Mouse (Mus musculus) CH12.LX (cell line): ENCODE results near the gene Uvrag.

ENCODE experiments used
- CTCF ChIP-seq, 2 experiments: IDR thresholded peaks in 1 of 2; conservative IDR thresholded peaks in 1 of 2; 2 replicates each; pipeline ENCODE4 v1.5.1; 2011 to 2012; ENCODE audit warnings: low read depth in 2 of 2, low read length in 2 of 2, improper control_type of control experiment in 1 of 2, inconsistent platforms in 1 of 2, mild to moderate bottlenecking in 1 of 2, moderate library complexity in 1 of 2
- E2F4 ChIP-seq: IDR thresholded peaks from 2 replicates; pipeline ENCODE4 v1.6.1; 2011; ENCODE audit warnings: low read depth, low read length, improper control_type of control experiment; ENCODE audit not compliant: insufficient replicate concordance
- EP300 ChIP-seq: IDR thresholded peaks from 2 replicates; pipeline ENCODE4 v1.6.1; 2011; ENCODE audit warnings: low read length, improper control_type of control experiment
- IRF4 ChIP-seq: IDR thresholded peaks from 2 replicates; pipeline ENCODE4 v1.6.1; 2014; ENCODE audit warnings: low read depth, mild to moderate bottlenecking, inconsistent platforms, low read length, improper control_type of control experiment
- KAT2A ChIP-seq: IDR thresholded peaks from 2 replicates; pipeline ENCODE4 v1.6.1; 2012; ENCODE audit warnings: low read length, improper control_type of control experiment, inconsistent platforms; ENCODE audit not compliant: insufficient replicate concordance
- MEF2A ChIP-seq: IDR thresholded peaks from 2 replicates; pipeline ENCODE4 v1.6.1; 2014; ENCODE audit warnings: low read depth, mild to moderate bottlenecking, inconsistent platforms, low read length, improper control_type of control experiment, borderline replicate concordance
- POLR2A ChIP-seq: IDR thresholded peaks from 2 replicates; pipeline ENCODE4 v1.6.1; 2011; ENCODE audit warnings: low read depth, mild to moderate bottlenecking, improper control_type of control experiment, low read length
- SMC3 ChIP-seq: IDR thresholded peaks from 2 replicates; pipeline ENCODE4 v1.6.1; 2011; ENCODE audit warnings: low read depth, low read length, improper control_type of control experiment
- USF1 ChIP-seq: IDR thresholded peaks from 2 replicates; pipeline ENCODE4 v1.6.1; 2014; ENCODE audit warnings: low read depth, mild to moderate bottlenecking, inconsistent platforms, low read length, improper control_type of control experiment
- USF2 ChIP-seq: conservative IDR thresholded peaks from 2 replicates; pipeline ENCODE4 v1.6.1; 2011; ENCODE audit warnings: low read depth, low read length, improper control_type of control experiment
- ZKSCAN1 ChIP-seq: IDR thresholded peaks from 2 replicates; pipeline ENCODE4 v1.6.1; 2012; ENCODE audit warnings: low read depth, inconsistent platforms, low read length, improper control_type of control experiment, borderline replicate concordance
- ZMIZ1 ChIP-seq: IDR thresholded peaks from 2 replicates; pipeline ENCODE4 v1.6.1; 2012; ENCODE audit warnings: low read depth, mild to moderate bottlenecking, inconsistent platforms, low read length, improper control_type of control experiment

GRCm38 (mm10) chr7:99169717-99170403 is 28.9 kb upstream of the Uvrag start:
- TF ChIP-seq CTCF (conservative IDR thresholded peaks at IDR 0.05 in 1 of 2, IDR thresholded peaks at IDR 0.05 in 1 of 2; ENCODE audit: low read depth in 2 of 2, low read length in 2 of 2) = no peak
- no peak for TF ChIP-seq ZMIZ1
- no peak for TF ChIP-seq POLR2A
- TF ChIP-seq USF2 = no peak
- no peak for TF ChIP-seq KAT2A
- TF ChIP-seq SMC3 = no peak
- no peak for TF ChIP-seq E2F4
- TF ChIP-seq MEF2A = no peak
- TF ChIP-seq ZKSCAN1 = no peak
- no peak for TF ChIP-seq EP300
- no peak for TF ChIP-seq IRF4
- no peak for TF ChIP-seq USF1
